Mouse (Mus musculus) hindbrain, embryonic 13.5 days (tissue): Measurements from ENCODE around the gene Litaf. TPM values are rescaled to one million over a fixed set of nuclear protein-coding genes. Genes with fewer than 3 reads are reported as not detected.

Experiments
- ATAC-seq: fragments of 200-750 bp; cut with Nextera tagmentation; 2 replicates; pipeline ENCODE4 v1.8.0; 2017; ENCODE audit warnings: moderate TSS enrichment; ENCODE audit not compliant: low FRiP score
- H3K27ac ChIP-seq: fragments of 300-500 bp; sonication (generic); 2 replicates; pipeline ENCODE4 v1.5.1; 2015; ENCODE audit warnings: inconsistent platforms, mild to moderate bottlenecking, moderate library complexity
- H3K27me3 ChIP-seq: fragments of 300-500 bp; sonication (generic); 2 replicates; pipeline ENCODE4 v1.6.1; 2015; ENCODE audit warnings: mild to moderate bottlenecking, inconsistent platforms
- H3K36me3 ChIP-seq: fragments of 300-500 bp; sonication (generic); 2 replicates; pipeline ENCODE4 v1.6.1; 2015; ENCODE audit warnings: mild to moderate bottlenecking, inconsistent platforms
- H3K4me1 ChIP-seq: fragments of 300-500 bp; sonication (generic); replicated peaks from 2 replicates; pipeline ENCODE4 v1.6.1; 2015; ENCODE audit warnings: inconsistent platforms
- H3K4me2 ChIP-seq: fragments of 300-500 bp; sonication (generic); 2 replicates; pipeline ENCODE4 v1.6.1; 2015; ENCODE audit warnings: inconsistent platforms, mild to moderate bottlenecking, moderate library complexity
- H3K4me3 ChIP-seq: fragments of 300-500 bp; sonication (generic); 2 replicates; pipeline ENCODE4 v1.5.1; 2015; ENCODE audit warnings: mild to moderate bottlenecking, inconsistent platforms
- H3K9ac ChIP-seq: fragments of 300-500 bp; sonication (generic); 2 replicates; pipeline ENCODE4 v1.6.1; 2015; ENCODE audit warnings: mild to moderate bottlenecking, inconsistent platforms
- H3K9me3 ChIP-seq: fragments of 300-500 bp; sonication (generic); 2 replicates; pipeline ENCODE4 v1.6.1; 2016; ENCODE audit warnings: inconsistent platforms
- WGBS: fragments of 180-500 bp; shearing (Covaris S2); methylation state at CpG from one replicate; pipeline ENCODE4 v1.1.7; 2015; 5-methylcytosine and 5-hydroxymethylcytosine counted together
- polyA plus RNA-seq: library from polyadenylated mRNA; unstranded; fragments of >200 nt; fragmentation: Nextera tagmentation; extraction: Ambion mirVana; gene quantifications from 2 replicates; pipeline ENCODE4 v1.2.1, GENCODE M21; 2015

The Litaf gene
- polyA plus RNA-seq, 1 experiment from 2014 or later, result 36.4 TPM

DNA sequence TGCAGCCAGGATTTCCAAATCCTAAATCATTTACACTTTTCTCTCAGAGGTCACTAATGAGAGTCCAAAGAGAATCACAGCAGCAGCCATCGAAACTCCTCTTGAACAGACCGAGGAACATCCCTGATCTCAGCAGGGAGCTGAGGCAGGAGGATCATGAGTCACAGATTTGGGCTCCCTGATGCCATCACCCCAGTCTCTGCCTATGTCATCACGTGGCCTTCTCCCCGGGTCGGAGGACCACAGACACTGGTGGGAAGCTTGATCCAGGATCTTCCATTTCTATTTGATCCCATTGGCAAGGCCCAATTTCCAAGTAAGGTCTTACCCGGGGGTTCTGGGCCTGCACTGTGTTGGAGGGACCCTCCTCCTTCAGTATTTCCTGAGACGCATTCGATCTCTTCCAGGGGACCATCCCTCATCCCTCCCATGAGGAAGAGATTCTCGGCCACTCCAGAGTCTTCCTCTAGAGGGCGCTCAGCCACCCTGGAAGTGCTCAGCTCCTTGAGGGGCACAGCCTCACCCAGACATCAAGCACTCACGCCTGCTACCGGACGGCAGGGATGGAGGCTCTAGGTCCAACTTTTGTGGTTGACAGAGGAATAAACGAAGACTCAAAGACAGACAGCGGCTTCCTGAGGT lies 30.0 kb downstream of the Litaf start:
- 27% methylated on average over 15 of the region's 15 CpGs for WGBS

DNA sequence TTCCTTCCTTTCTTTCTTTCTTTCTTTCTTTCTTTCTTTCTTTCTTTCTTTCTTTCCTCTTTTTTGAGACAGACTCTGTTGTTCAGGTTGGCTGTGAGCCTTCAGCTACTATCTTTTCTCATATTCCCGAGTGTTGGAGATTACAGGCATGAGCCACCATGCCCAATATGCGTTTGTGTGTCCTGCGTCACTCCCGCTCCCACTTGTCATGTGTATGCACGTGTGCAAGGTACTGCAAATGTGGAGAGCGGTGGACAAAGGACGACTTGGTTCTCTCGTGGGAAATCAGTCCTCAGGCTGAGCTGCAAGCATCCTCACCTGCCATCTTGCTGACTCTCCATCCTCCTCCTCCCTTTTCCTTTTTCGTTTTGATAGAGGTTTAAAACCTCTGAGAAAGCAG lies 30.7 kb downstream of the Litaf start:
- no peaks in the 10 kb centered on the region for H3K36me3 ChIP-seq
- WGBS, result 83% methylated on average over 9 of the region's 9 CpGs
- H3K4me3 ChIP-seq, result no peak overlapping the region
- H3K9ac ChIP-seq, result no peak overlapping the region
- H3K4me1 ChIP-seq, result no peaks in the 10 kb centered on the region
- H3K4me2 ChIP-seq, result no peak overlapping the region
- no peak for ATAC-seq
- no peak overlapping the region for H3K27ac ChIP-seq
- H3K9me3 ChIP-seq, result no peaks in the 10 kb centered on the region
- H3K27me3 ChIP-seq, result no peaks in the 10 kb centered on the region

More for the DNA sequence above, 30.0 kb downstream of the Litaf start:
- ATAC-seq, result peak; percentile 58
- H3K4me1 ChIP-seq, result no peaks in the 10 kb centered on the region; the same call in 1 of the 2 replicates
- no peak overlapping the region for H3K4me2 ChIP-seq
- H3K9ac ChIP-seq, result no peak overlapping the region
- no peak overlapping the region for H3K27ac ChIP-seq
- H3K4me3 ChIP-seq, result no peak overlapping the region
- H3K9me3 ChIP-seq, result no peaks in the 10 kb centered on the region
- H3K27me3 ChIP-seq, result no peaks in the 10 kb centered on the region
- H3K36me3 ChIP-seq, result no peaks in the 10 kb centered on the region

DNA sequence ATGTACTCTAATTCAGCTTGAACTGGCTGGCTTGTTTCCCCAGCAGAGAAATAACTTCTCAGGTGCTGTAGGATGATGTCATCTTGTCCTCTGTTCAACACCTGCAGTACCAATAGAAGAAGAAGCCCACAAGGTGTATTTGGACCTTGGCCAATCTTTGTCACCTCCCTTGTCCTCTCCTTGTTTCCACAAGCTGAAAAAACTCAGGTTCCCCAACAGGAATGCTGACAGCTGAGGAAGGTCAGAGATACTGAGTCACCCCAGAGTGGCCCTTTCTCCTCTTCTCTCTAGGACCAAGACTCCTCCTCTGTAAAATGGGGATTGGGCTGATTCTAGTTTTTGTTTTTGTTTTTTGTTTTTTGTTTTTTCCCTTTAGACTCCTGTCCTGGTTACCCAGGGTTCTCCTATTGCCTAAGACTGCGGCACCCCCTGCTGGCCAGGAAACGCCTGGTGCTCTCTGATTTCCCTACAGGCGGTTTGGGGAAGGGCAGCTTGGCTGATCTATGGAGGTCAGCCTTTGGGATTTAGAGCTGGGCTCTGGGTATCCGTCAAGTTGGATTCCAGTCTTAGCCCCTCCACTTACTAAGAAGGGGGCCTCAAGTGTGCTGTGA lies 31.7 kb downstream of the Litaf start:
- 3% methylated on average over 4 of the region's 4 CpGs for WGBS
- no peak for ATAC-seq
- Histone ChIP-seq H3K4me2 (no peak overlapping the region), H3K27me3 (no peaks in the 10 kb centered on the region), H3K4me3 (no peak overlapping the region), H3K36me3 (no peaks in the 10 kb centered on the region), H3K9ac (no peak overlapping the region), H3K4me1 (no peaks in the 10 kb centered on the region), H3K9me3 (no peaks in the 10 kb centered on the region), H3K27ac (no peak overlapping the region)

DNA sequence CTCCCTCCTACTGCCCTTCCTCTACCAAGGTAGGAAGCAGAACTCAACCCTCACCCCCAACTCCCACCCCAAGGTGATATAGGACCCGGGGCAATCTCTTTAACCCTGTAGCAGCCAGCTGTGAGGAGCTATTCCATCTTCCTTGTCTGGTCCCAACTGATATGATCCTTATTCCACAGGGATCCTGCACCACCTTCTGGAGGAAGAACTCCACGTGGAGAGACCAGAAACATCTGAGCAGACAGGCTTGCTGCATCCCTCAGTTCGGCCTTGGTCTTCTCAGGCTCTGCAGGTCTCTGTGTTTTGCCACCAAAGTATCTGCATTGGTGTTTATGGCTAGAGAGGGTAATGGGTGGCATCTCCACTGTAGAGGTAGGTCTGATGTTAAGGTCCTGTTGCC lies 34.6 kb downstream of the Litaf start:
- no peaks in the 10 kb centered on the region for H3K27me3 ChIP-seq
- ATAC-seq, result no peak
- no peak overlapping the region for H3K4me2 ChIP-seq
- H3K9me3 ChIP-seq, result no peaks in the 10 kb centered on the region
- H3K36me3 ChIP-seq, result no peaks in the 10 kb centered on the region
- H3K4me1 ChIP-seq, result no peaks in the 10 kb centered on the region
- no peak overlapping the region for H3K9ac ChIP-seq
- 68% methylated on average over 3 of the region's 3 CpGs for WGBS
- no peak overlapping the region for H3K27ac ChIP-seq
- H3K4me3 ChIP-seq, result no peak overlapping the region

DNA sequence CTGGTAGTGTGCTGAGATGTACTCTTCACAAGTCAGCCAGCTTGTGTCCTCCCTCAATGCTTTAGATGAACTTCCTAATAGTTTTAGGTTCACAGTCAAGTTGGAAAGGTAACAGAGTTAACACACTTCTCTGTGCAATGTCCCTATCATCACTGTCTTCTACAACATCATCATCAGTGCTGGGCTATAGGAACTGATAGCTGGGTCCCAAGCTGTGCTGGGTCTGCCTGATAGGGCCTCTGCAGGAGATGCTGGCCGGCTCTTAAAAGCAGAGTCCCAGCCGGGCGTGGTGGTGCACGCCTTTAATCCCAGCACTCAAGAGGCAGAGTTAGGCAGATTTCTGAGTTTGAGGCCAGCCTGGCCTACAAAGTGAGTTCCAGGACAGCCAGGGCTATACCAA lies 35.1 kb downstream of the Litaf start:
- no peak for ATAC-seq
- H3K36me3 ChIP-seq, result no peaks in the 10 kb centered on the region
- no peak overlapping the region for H3K4me2 ChIP-seq
- no peaks in the 10 kb centered on the region for H3K4me1 ChIP-seq
- H3K9ac ChIP-seq, result no peak overlapping the region
- 84% methylated on average over 4 of the region's 4 CpGs for WGBS
- H3K4me3 ChIP-seq, result no peak overlapping the region
- no peaks in the 10 kb centered on the region for H3K27me3 ChIP-seq
- H3K9me3 ChIP-seq, result no peaks in the 10 kb centered on the region
- no peak overlapping the region for H3K27ac ChIP-seq

DNA sequence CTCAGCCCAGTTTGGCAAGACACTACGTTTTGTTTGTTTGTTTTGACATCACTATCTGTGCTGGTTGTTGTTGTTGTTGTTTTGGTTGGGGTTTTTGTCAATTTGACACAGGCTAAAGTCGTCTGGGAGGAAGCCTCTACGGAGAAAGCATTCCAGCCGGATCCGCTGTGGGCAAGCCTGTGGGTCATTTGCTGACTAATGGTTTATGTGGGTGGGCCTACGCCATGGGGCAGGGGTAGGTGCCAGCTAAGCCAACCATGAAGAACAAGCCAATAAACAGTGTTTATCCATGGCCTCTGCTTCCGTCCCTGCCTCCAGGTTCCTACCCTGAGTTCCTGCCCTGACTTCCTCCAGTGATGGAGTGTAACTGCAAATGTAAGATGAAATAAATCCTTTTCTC lies 37.8 kb downstream of the Litaf start:
- Histone ChIP-seq H3K27me3 (no peaks in the 10 kb centered on the region), H3K4me3 (no peak overlapping the region), H3K9me3 (no peaks in the 10 kb centered on the region), H3K27ac (no peak overlapping the region), H3K4me2 (no peak overlapping the region), H3K4me1 (no peaks in the 10 kb centered on the region), H3K9ac (no peak overlapping the region), H3K36me3 (no peaks in the 10 kb centered on the region)
- no peak for ATAC-seq
- WGBS, result 77% methylated on average over 7 of the region's 7 CpGs

DNA sequence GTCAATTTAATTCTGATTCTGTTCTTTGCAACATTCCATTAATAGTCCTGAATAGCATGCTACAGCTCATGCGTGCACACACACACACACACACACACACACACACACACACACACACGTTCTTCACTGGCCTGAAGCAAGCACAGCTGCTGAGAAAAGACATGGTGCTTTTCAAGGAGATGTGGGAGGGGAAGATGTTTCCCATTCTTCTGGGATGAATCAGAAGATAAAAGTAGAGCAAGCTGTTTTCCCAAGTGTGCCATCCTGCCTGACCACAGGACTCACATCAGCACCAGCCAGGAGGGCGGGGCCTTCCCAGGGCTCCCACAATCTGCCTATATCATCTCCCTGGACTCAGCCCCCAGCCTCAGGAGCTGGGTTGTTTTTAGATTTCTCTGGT lies 41.1 kb downstream of the Litaf start:
- H3K27me3 ChIP-seq, result no peaks in the 10 kb centered on the region
- H3K4me3 ChIP-seq, result no peak overlapping the region
- peaks cover 3% of the 10 kb centered on the region; the same call in 1 of the 2 replicates for H3K4me1 ChIP-seq
- no peak overlapping the region for H3K9ac ChIP-seq
- H3K27ac ChIP-seq, result no peak overlapping the region
- WGBS, result 78% methylated on average over 3 of the region's 3 CpGs
- no peak overlapping the region for H3K4me2 ChIP-seq
- H3K36me3 ChIP-seq, result no peaks in the 10 kb centered on the region
- H3K9me3 ChIP-seq, result no peaks in the 10 kb centered on the region
- no peak for ATAC-seq

DNA sequence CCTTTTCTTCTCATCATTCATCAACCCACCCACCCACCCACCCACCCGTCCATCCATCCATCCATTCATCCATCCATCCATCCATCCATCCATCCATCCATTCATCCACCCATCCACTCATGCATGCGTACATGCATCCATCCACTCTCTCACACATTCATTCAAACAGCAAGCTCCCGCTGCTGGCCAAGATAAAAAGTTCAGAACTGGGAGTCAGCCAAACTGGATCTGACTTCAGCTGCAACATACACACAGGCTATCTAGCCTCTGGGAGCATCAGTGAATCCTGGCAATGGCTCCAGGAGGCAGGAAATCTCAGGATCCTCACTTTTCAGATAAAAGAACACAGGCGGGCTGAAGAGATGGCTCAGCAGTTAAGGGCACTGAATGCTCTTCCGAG lies 42.3 kb downstream of the Litaf start:
- no peak for ATAC-seq
- Histone ChIP-seq H3K27me3 (no peaks in the 10 kb centered on the region), H3K27ac (no peak overlapping the region), H3K9me3 (no peaks in the 10 kb centered on the region), H3K4me1 (peaks cover 3% of the 10 kb centered on the region; the same call in 1 of the 2 replicates), H3K9ac (no peak overlapping the region), H3K4me2 (no peak overlapping the region), H3K36me3 (no peaks in the 10 kb centered on the region), H3K4me3 (no peak overlapping the region)
- 93% methylated on average over 5 of the region's 5 CpGs for whole genome bisulfite sequencing

DNA sequence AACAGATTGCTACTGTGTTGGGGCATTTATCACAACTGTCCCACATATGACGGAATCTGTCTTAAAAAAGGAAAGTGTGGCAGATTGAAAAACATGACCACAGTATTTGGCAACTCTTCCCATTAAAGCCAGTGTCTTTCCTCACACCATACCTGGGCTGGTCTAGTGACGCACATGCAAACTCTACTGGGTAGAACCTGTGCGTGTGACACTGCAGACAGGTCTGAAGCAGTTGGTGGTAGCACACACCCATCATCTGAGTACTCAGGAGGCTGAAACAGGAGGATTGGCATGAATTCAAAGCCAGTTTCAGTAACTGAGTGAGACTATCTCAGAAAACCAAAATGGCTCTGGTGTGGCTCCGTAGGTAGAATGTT lies 43.9 kb downstream of the Litaf start:
- WGBS, result 91% methylated on average over 4 of the region's 4 CpGs
- Histone ChIP-seq H3K4me1 (peaks cover 3% of the 10 kb centered on the region; the same call in 1 of the 2 replicates), H3K4me3 (no peak overlapping the region), H3K4me2 (no peak overlapping the region), H3K9me3 (no peaks in the 10 kb centered on the region), H3K9ac (no peak overlapping the region), H3K36me3 (no peaks in the 10 kb centered on the region), H3K27me3 (no peaks in the 10 kb centered on the region), H3K27ac (no peak overlapping the region)
- peak; percentile 43; the same call in 1 of the 2 replicates for ATAC-seq

DNA sequence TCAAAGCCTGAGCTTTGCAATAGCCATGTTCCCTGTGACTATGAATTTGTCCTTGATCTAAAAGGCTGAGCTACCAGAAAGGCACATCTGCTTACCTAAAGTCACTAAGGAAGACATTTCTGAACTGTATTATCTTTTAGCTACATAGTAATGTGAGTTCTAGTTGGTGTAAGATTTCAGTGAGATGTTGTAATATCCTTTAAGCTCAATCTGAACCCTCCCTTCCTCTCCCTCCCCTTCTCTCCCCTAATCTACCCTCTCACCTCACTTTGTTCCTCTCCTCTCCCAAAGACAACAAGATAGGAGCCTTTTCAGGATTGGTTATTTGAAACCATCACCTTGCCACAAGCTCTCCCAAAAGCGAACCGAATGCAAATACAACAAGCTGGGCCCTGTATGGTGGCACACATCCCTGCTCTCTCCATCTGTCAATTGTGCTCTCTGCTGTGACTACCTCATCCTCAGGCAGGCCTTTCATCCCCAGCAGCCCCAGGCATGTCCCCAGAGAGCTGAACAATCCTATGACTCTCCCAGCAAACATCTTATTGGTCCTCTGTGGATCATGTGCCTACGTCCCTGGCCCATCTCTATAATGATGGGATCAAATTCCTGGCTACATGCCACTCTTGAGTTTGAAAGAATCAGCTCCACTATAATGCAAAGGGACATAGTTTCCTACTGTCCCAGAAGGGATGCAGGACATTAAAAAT lies 44.4 kb downstream of the Litaf start:
- Histone ChIP-seq H3K4me1 (peaks cover 3% of the 10 kb centered on the region; the same call in 1 of the 2 replicates), H3K9ac (no peak overlapping the region), H3K36me3 (no peaks in the 10 kb centered on the region), H3K4me3 (no peak overlapping the region), H3K9me3 (no peaks in the 10 kb centered on the region), H3K4me2 (no peak overlapping the region), H3K27ac (peak overlapping the region; percentile 44; the same call in 1 of the 2 replicates), H3K27me3 (no peaks in the 10 kb centered on the region)
- peak; percentile 77 for ATAC-seq
- 59% methylated on average over 3 of the region's 3 CpGs for WGBS

DNA sequence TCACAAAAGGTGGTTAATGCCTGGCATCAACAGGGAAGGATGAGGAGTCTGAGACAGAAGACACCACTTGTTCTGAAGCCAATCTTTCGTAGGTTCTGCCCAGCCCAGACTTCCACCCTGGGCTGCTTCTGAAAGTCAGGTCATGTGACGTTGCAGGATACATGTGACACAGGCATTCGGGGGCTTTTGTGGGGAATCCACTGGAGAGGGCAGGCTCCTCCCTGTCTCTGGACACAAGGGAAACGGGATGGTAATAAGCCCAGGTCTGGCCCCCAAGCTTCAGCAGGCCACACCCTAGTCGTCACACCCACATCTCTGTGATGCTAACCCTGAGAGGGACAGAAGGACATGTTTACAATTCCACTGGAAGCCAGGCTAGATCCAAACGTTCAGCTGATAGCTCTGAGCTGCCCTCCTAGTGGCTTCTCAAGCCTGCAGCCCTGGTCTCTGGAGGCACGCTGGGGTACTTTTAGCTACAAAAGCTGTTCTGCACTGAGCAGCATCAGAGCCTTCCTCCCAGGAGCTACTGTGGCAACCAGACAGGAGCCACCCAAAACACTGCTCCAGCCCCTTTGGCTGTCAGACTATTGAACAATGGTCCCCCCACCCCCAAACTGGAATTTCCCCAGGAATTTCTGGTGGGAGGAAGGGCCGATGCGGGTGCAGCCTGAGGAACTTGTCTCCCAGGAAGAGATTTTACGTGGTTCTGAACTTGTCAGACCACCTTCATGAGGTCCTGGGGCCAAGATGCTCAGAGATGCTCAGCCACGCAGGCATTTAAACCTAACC lies 48.0 kb downstream of the Litaf start:
- Histone ChIP-seq H3K9me3 (no peaks in the 10 kb centered on the region), H3K4me2 (no peak overlapping the region), H3K27ac (no peak overlapping the region), H3K27me3 (no peaks in the 10 kb centered on the region), H3K4me1 (peaks cover 4% of the 10 kb centered on the region; the same call in 1 of the 2 replicates), H3K9ac (no peak overlapping the region), H3K36me3 (no peaks in the 10 kb centered on the region), H3K4me3 (no peak overlapping the region)
- 62% methylated on average over 11 of the region's 11 CpGs for WGBS
- no peak for ATAC-seq

DNA sequence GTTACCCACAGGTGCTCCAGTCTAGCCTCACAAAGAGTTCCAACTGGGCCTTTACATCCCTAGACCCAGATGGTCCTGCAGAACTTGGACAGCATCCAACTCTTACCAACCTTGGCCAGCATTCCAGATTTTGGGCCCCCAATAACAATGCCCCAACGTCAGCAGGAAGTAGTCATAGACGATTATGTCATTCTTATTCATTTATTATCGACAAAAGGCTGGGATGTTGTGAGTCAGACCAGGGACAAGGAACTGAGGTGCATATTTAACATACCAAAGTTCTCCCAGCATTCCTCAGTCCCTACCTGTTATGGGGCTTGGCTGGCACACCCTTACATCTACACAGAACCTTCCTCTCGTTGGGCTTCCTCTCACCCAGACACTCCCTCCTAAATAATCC lies 49.6 kb downstream of the Litaf start:
- H3K4me2 ChIP-seq, result no peak overlapping the region
- H3K4me1 ChIP-seq, result peaks cover 13% of the 10 kb centered on the region
- H3K4me3 ChIP-seq, result no peak overlapping the region
- H3K27me3 ChIP-seq, result no peaks in the 10 kb centered on the region
- H3K27ac ChIP-seq, result no peak overlapping the region
- WGBS, result 85% methylated on average over 4 of the region's 4 CpGs
- H3K9ac ChIP-seq, result no peak overlapping the region
- no peaks in the 10 kb centered on the region for H3K9me3 ChIP-seq
- H3K36me3 ChIP-seq, result no peaks in the 10 kb centered on the region
- ATAC-seq, result no peak
